Mouse (Mus musculus) limb, embryonic 15.5 days (tissue): Measurements from ENCODE around the gene Pde6b. TPM values are rescaled to one million over a fixed set of nuclear protein-coding genes. Genes with fewer than 3 reads are reported as not detected.

Source experiments
- ATAC-seq: fragments of 200-750 bp; cut with Nextera tagmentation; 2 replicates; pipeline ENCODE4 v1.8.0; 2017; ENCODE audit warnings: low read depth, moderate TSS enrichment; ENCODE audit not compliant: insufficient number of reproducible peaks, low FRiP score, low TSS enrichment
- H3K27ac ChIP-seq: fragments of 300-500 bp; sonication (generic); 2 replicates; pipeline ENCODE4 v1.5.1; 2015; ENCODE audit warnings: moderate library complexity, mild to moderate bottlenecking, inconsistent platforms
- H3K27me3 ChIP-seq: fragments of 300-500 bp; sonication (generic); 2 replicates; pipeline ENCODE4 v1.6.1; 2015; ENCODE audit warnings: inconsistent platforms
- H3K36me3 ChIP-seq: fragments of 300-500 bp; sonication (generic); 2 replicates; pipeline ENCODE4 v1.6.1; 2015; ENCODE audit warnings: inconsistent platforms
- H3K4me1 ChIP-seq: fragments of 300-500 bp; sonication (generic); 2 replicates; pipeline ENCODE4 v1.6.1; 2015; ENCODE audit warnings: inconsistent platforms
- H3K4me2 ChIP-seq: fragments of 300-500 bp; sonication (generic); 2 replicates; pipeline ENCODE4 v1.6.1; 2015; ENCODE audit warnings: mild to moderate bottlenecking, inconsistent platforms
- H3K4me3 ChIP-seq: fragments of 300-500 bp; sonication (generic); 2 replicates; pipeline ENCODE4 v1.5.1; 2015; ENCODE audit warnings: mild to moderate bottlenecking, inconsistent platforms
- H3K9ac ChIP-seq: fragments of 300-500 bp; sonication (generic); 2 replicates; pipeline ENCODE4 v1.6.1; 2015; ENCODE audit warnings: inconsistent platforms
- H3K9me3 ChIP-seq: fragments of 300-500 bp; sonication (generic); 2 replicates; pipeline ENCODE4 v1.6.1; 2016; ENCODE audit warnings: inconsistent platforms
- WGBS: fragments of 180-500 bp; shearing (Covaris S2); methylation state at CpG from one replicate; pipeline ENCODE4 v1.1.7; 2015; 5-methylcytosine and 5-hydroxymethylcytosine counted together
- polyA plus RNA-seq: library from polyadenylated mRNA; unstranded; fragments of >200 nt; fragmentation: Nextera tagmentation; extraction: Ambion mirVana; gene quantifications from 2 replicates; pipeline ENCODE4 v1.2.1, GENCODE M21; 2015

Gene Pde6b
- polyA plus RNA-seq, 1 experiment from 2014 or later, result 0.22 TPM

DNA sequence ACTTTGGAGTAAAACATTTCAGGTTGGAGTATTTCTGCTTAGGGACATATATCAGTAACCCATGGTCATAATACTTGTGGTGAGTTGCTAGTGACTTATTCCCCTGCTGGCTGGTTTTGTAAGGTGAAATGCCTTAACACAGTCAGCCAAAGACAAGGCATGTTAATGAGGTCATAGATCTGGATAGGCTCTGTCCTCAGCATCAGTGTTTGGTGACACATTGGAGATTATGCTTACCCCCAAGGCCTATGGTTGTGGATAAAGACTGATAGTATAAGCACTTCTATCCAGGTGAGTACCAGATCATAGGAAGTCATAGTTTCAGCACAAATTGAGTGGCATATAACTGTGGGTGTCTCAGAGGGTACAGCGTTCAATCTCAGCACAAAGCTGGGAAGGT is 78.5 kb downstream of the Pde6b start:
- Histone ChIP-seq H3K9ac (no peak overlapping the region), H3K4me3 (no peak overlapping the region), H3K4me1 (peaks cover 20% of the 10 kb centered on the region), H3K27me3 (no peaks in the 10 kb centered on the region), H3K9me3 (no peaks in the 10 kb centered on the region), H3K27ac (no peak overlapping the region), H3K4me2 (no peak overlapping the region), H3K36me3 (peaks cover 9% of the 10 kb centered on the region; the same call in 1 of the 2 replicates)
- ATAC-seq, result no peak
- whole genome bisulfite sequencing, result 88% methylated on average over 1 of the region's 1 CpGs

DNA sequence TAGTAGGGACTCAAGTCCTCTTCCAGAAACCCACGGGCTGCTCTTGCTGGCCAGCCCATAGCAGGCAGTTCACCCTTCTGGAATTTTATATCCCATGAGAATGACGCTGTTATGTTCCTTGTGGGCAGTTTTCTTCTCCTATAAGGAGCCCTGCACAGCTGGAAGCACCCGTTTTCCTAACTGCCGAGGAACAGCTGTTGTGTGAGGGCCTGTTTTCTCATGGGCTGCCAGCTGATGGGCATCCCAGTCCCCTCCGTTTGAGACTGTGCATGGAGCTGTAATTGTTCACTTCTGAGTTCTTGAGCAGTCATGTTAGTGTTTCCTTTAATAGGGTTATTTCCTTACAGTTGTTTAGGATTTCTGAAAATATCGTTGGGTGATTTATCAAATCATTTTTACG is 81.4 kb downstream of the Pde6b start:
- Histone ChIP-seq H3K4me1 (no peaks in the 10 kb centered on the region), H3K9me3 (no peaks in the 10 kb centered on the region), H3K36me3 (peaks cover 38% of the 10 kb centered on the region), H3K4me3 (no peak overlapping the region), H3K4me2 (no peak overlapping the region), H3K27ac (no peak overlapping the region), H3K9ac (no peak overlapping the region), H3K27me3 (no peaks in the 10 kb centered on the region)
- WGBS, result 48% methylated on average over 7 of the region's 7 CpGs
- no peak for ATAC-seq

DNA sequence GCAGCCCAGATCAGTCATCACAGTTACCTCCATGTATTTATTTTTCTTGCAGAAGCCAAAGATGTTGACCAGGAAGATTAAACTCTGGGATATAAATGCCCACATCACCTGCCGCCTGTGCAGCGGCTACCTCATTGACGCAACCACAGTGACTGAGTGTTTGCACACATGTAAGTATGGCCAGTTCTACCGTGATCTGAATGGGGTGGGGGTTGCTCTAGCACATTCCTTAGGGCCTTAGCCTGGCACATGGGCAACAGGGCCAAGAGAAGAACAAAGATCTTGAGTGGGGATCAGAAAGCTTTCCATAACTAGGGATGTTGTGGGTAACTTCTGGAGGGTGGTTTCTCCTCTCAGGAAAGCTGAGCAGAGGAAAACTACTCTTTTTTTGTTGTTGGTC is 85.5 kb downstream of the Pde6b start:
- no peak for ATAC-seq
- WGBS, result 90% methylated on average over 4 of the region's 4 CpGs
- Histone ChIP-seq H3K36me3 (peaks cover 70% of the 10 kb centered on the region), H3K4me3 (no peak overlapping the region), H3K4me2 (no peak overlapping the region), H3K9me3 (no peaks in the 10 kb centered on the region), H3K27me3 (no peaks in the 10 kb centered on the region), H3K9ac (no peak overlapping the region), H3K4me1 (no peaks in the 10 kb centered on the region), H3K27ac (no peak overlapping the region)

DNA sequence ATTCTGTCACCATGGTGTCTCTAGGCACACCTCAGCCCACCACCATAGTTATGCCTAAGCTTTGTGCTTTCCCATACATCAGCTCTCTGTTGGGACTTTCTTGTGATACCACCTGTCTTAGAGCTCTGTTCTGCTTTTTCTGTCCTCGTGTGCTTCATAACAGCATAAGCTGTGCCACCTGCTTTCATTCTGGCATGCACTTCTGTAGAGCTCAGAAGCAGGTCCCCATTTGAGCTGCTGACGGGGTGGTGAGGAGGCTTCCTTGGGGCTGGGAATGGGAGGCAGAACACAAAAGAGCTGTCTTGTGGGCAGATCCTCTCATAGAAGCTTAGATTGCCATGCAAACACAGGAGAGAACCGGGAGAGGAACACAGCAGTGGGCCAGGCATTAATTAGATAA is 87.8 kb downstream of the Pde6b start:
- Histone ChIP-seq H3K9me3 (no peaks in the 10 kb centered on the region), H3K9ac (no peak overlapping the region), H3K4me1 (no peaks in the 10 kb centered on the region), H3K4me2 (no peak overlapping the region), H3K27me3 (no peaks in the 10 kb centered on the region), H3K27ac (no peak overlapping the region), H3K4me3 (no peak overlapping the region), H3K36me3 (peaks cover 75% of the 10 kb centered on the region)
- WGBS, result 92% methylated on average over 3 of the region's 3 CpGs
- no peak for ATAC-seq

Other genes starting within 250 kb of the Pde6b start
- 45.1 and 47.4 TPM in 2 replicates for gene Dr1, start 119.5 kb upstream of the Pde6b start, polyA plus RNA-seq
- gene Pigg, start 75.8 kb upstream of the Pde6b start, polyA plus RNA-seq, result 6.7 and 7.0 TPM in 2 replicates
- 0.15 TPM in 2 replicates for gene Gm42517, start 20.5 kb upstream of the Pde6b start, polyA plus RNA-seq
- 337 and 365 TPM in 2 replicates for gene Atp5k, start 46.1 kb downstream of the Pde6b start, polyA plus RNA-seq
- 0.70 and 1.5 TPM in 2 replicates for gene Mfsd7a, start 60.5 kb downstream of the Pde6b start, polyA plus RNA-seq
- gene Pcgf3, start 72.8 kb downstream of the Pde6b start, polyA plus RNA-seq, result 19.3 and 21.1 TPM in 2 replicates
- gene Cplx1, start 161.6 kb downstream of the Pde6b start, polyA plus RNA-seq, result 0.36 and 0.64 TPM in 2 replicates
- 47.9 and 48.8 TPM in 2 replicates for gene Gak, start 241.4 kb downstream of the Pde6b start, polyA plus RNA-seq
- 27.9 and 30.8 TPM in 2 replicates for gene Tmem175, start 241.4 kb downstream of the Pde6b start, polyA plus RNA-seq